Mouse (Mus musculus) cerebellum, adult 2 months (tissue): Measurements from ENCODE around the gene Arhgef3.

Experiments used
- CTCF ChIP-seq: fragments of 200-500 bp; IDR thresholded peaks from 2 replicates; pipeline ENCODE4 v1.5.1; 2011; ENCODE audit warnings: low read depth, mild to moderate bottlenecking, control low read depth, low read length, moderate library complexity, borderline replicate concordance; ENCODE audit not compliant: insufficient read depth
- POLR2A ChIP-seq: fragments of 200-500 bp; IDR thresholded peaks from 2 replicates; pipeline ENCODE4 v1.6.1; 2011; ENCODE audit warnings: low read length, control low read depth, borderline replicate concordance; ENCODE audit not compliant: insufficient read depth

DNA sequence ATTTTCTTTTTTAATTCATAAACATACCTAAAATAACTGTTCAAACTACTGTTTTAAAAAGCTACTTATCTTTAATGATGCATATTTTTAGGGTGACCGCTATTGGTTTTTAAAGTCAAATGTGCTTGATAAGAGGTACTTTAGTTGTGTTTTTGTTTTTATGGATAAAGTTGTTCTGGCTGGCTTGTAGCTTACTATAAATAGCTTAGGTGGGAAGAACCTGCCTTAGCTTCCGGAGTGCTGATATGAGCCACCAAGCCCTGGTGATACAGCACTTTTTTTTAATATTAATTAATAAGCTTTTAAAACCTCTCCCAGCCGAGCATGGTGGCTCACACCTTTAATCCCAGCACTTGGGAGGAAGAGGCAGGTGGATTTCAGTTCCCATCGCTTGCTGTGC, 332.3 kb downstream of the Arhgef3 start:
- TF ChIP-seq CTCF (no peak), POLR2A (no peak)
